Mouse (Mus musculus) frontal cortex, postnatal 14 days (tissue): Measurements from ENCODE around the gene Gm9745.
"Not testable (repeated sequence)": the region's sequence is repeated elsewhere in the genome, so short reads cannot be mapped to it uniquely, and the experiment has no call there.

Experiments
- DNase-seq, 2 experiments: peaks; one replicate each; pipeline ENCODE4 v3.0.0; 2022; ENCODE audit warnings: low spot score in 2 of 2

The Gm9745 gene

GRCm38 (mm10) chr13:8948131-8948530, at the start of gene Gm9745:
Gene Gm9745 (minus strand): TSS chr13:8948231.
- not testable (repeated sequence) for DNase-seq

- not testable (repeated sequence) for DNase-seq
Observed at GRCm38 (mm10) chr13:8997221-8997620, 49.2 kb upstream of the Gm9745 start.

- peak; percentile 95 to 96 for DNase-seq
Observed at GRCm38 (mm10) chr13:8995990-8996786, 48.2 kb upstream of the Gm9745 start, which contains the start of gene Gtpbp4. Gene Gtpbp4 (minus strand): TSS chr13:8996083.

- DNase-seq = peak in 1 of 2 experiments; percentile 7
Observed at GRCm38 (mm10) chr13:8995159-8995989, 47.3 kb upstream of the Gm9745 start.

- no peak for DNase-seq
Observed at GRCm38 (mm10) chr13:8992231-8992630, 44.2 kb upstream of the Gm9745 start.

GRCm38 (mm10) chr13:8972972-8973371, 24.9 kb upstream of the Gm9745 start:
- no peak for DNase-seq

GRCm38 (mm10) chr13:8972369-8972768, 24.3 kb upstream of the Gm9745 start:
- DNase-seq = no peak

GRCm38 (mm10) chr13:8967742-8968141, 19.7 kb upstream of the Gm9745 start:
- DNase-seq = no peak

GRCm38 (mm10) chr13:8965224-8965623, 17.2 kb upstream of the Gm9745 start:
- no peak for DNase-seq

- DNase-seq = not testable (repeated sequence)
Observed at GRCm38 (mm10) chr13:8962266-8962665, 14.2 kb upstream of the Gm9745 start.

- not testable (repeated sequence) for DNase-seq
Observed at GRCm38 (mm10) chr13:8961128-8961888, 13.3 kb upstream of the Gm9745 start.

- not testable (repeated sequence) for DNase-seq
Observed at GRCm38 (mm10) chr13:8959554-8959953, 11.5 kb upstream of the Gm9745 start.

- DNase-seq = not testable (repeated sequence)
Observed at GRCm38 (mm10) chr13:8959058-8959457, 11.0 kb upstream of the Gm9745 start.

GRCm38 (mm10) chr13:8956873-8957272, 8.8 kb upstream of the Gm9745 start:
- DNase-seq = not testable (repeated sequence)

GRCm38 (mm10) chr13:8955127-8955526, 7.1 kb upstream of the Gm9745 start:
- DNase-seq = not testable (repeated sequence)

- not testable (repeated sequence) for DNase-seq
Observed at GRCm38 (mm10) chr13:8952563-8952962, 4.5 kb upstream of the Gm9745 start, which contains the start of gene Idi2. Gene Idi2 (plus strand): TSS chr13:8952863.

GRCm38 (mm10) chr13:8943828-8944227, 4.2 kb downstream of the Gm9745 start:
- DNase-seq = not testable (repeated sequence)

- not testable (repeated sequence) for DNase-seq
Observed at GRCm38 (mm10) chr13:8941701-8942100, 6.3 kb downstream of the Gm9745 start.

- not testable (repeated sequence) for DNase-seq
Observed at GRCm38 (mm10) chr13:8941110-8941509, 6.9 kb downstream of the Gm9745 start.

GRCm38 (mm10) chr13:8937611-8938140, 10.4 kb downstream of the Gm9745 start:
- not testable (repeated sequence) for DNase-seq

- DNase-seq = no peak
Observed at GRCm38 (mm10) chr13:8933499-8933898, 14.5 kb downstream of the Gm9745 start.
